Mouse (Mus musculus): ENCODE measurements at regions not wholly inside any gene's neighbourhood (a gene's known extent, or its start where the extent isn't known, plus 50 kb on each side); places are given as distances from the start of the nearest gene placed in this dataset.

DNA sequence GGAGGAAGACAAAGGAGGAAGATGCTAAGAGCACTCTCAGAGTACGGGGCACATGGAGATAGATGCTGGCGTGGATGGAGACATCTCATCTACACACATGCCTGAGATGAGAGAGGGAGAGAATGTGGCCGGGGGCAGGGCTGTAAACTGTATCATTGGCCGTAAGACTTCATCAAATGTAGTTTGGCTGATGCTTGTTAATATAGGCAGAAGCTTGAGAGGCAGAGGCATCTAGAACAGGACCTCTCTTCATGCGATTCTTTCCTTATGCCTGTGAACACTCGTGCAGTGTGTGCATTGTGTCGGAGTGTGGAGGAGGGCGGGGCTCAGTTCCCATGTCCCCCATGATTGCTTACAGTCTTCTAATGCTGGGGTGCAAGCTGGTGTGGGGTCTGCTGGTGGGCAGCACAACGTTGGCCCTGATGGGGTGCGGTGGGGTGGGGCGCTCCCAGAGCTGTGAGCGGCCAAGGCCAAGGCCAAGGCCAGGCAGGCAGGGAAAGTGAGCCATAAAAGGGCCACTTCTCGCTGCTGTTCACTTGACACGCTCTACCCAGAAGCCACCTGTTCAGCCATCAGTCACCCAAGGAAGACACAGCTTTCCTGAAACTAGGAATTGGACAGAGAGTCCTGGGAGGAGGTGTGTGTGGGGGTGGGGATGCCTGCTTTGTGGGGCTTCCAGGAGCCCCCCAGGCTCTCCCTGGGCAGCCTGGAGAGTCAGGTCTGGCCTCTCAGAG is 51.7 kb upstream of the Casz1 start:
- ChIA-PET POLR2A (interaction anchor here in 3 of 4 experiments (0.7 to 1.2 kb wide), 4 partner anchors 9 to 73 kb away, joined by 3 to 13 read pairs (median 4); no protein-coding TSS in a partner anchor), CTCF (interaction anchor here in 2 of 4 experiments (0.6 to 1.0 kb wide), 2 partner anchors 9 to 1321 kb away, joined by 3 read pairs; no protein-coding TSS in a partner anchor)

DNA sequence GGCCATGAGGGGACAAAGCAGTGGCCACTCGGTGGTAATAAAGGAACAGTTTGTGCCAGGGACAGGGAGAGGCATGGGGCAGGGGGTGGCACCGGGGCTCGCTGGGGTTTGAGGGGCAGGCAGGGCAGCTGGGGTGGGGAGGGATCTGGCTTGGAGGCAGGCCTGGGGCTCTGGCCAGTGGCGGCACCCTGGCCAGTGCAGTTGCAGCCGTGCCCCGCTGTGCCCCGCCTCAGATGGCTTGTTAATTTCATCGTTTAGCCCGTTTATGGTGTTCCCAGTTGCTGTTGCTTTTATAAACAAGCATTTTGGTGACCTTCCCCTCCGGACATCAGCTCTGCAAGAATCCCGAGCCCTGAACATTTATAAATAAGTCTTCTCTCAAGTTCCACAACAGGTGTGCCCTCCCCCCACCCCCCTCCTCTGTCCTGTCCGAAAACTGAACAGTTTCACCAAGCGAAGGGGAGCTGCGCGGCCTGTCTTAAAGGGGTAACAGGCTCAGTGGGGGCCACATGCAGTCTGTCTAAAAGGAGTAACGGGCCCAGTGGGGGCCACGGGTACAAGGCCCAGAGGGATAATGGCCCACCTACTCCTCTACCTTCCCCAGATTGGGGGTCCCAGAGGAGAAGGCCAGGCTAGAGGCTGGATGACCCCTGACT is 51.0 kb upstream of the Casz1 start:
- ChIA-PET CTCF (interaction anchor here in 1 of 4 experiments (0.6 kb wide), 2 partner anchors 671 to 1320 kb away, joined by 3 to 5 read pairs; no protein-coding TSS in a partner anchor), POLR2A (interaction anchor here in 3 of 4 experiments (0.7 to 1.2 kb wide), 4 partner anchors 10 to 73 kb away, joined by 3 to 13 read pairs (median 4); no protein-coding TSS in a partner anchor)

DNA sequence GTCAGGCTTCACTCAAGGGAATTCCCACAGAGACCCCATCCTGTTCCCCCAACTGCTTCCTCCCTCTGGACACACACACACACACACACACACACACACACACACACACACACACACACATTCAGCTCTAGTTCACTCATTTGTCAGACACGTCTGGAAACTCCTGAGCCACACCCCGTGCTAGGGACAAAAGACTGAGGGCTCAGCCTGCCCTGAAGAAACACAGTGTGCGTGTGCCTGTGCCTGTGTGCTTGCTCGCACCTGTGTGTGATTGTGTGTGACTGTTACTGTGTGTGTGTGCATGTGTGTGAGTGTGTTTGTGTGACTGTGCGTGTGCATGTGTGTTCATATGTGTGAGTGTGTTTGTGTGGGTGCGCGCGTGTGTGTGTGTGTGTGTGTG is 50.4 kb upstream of the Casz1 start:
- POLR2A ChIA-PET = interaction anchor here in 1 of 4 experiments (0.9 kb wide), 1 partner anchor 10 kb away, joined by 5 read pairs; no protein-coding TSS in a partner anchor
- CTCF ChIA-PET = interaction anchor here in 1 of 4 experiments (0.6 kb wide), 1 partner anchor 672 kb away, joined by 5 read pairs; no protein-coding TSS in a partner anchor
